Mouse (Mus musculus) liver, embryonic 14.5 days (tissue): ENCODE results near the gene Tal1. TPM values are rescaled to one million over a fixed set of nuclear protein-coding genes. Genes with fewer than 3 reads are reported as not detected.

ENCODE experiments used
- ATAC-seq: fragments of 200-750 bp; cut with Nextera tagmentation; 2 replicates; pipeline ENCODE4 v1.8.0; 2017; ENCODE audit warnings: moderate number of reproducible peaks, mild to moderate bottlenecking, moderate library complexity; ENCODE audit not compliant: insufficient read depth
- DNase-seq, 3 experiments: peaks; one replicate each; pipeline ENCODE4 v3.0.0-alpha.2; 2012 to 2013; ENCODE audit warnings: low read depth in 3 of 3, low spot score in 3 of 3
- H3K27ac ChIP-seq: fragments of 300-500 bp; sonication (generic); 2 replicates; pipeline ENCODE4 v1.5.1; 2014; ENCODE audit warnings: moderate library complexity, mild to moderate bottlenecking, control low read depth, inconsistent platforms
- H3K27me3 ChIP-seq: fragments of 300-500 bp; sonication (generic); 2 replicates; pipeline ENCODE4 v1.6.1; 2014; ENCODE audit warnings: mild to moderate bottlenecking, low read length, moderate library complexity; ENCODE audit not compliant: control insufficient read depth, insufficient read depth
- H3K36me3 ChIP-seq: fragments of 300-500 bp; sonication (generic); replicated peaks from 2 replicates; pipeline ENCODE4 v1.6.1; 2014; ENCODE audit warnings: low read depth; ENCODE audit not compliant: control insufficient read depth, insufficient read depth
- H3K4me1 ChIP-seq, 2 experiments: fragments of 200-500 bp in 1 of 2; fragments of 300-500 bp in 1 of 2; sonication (generic) in 1 of 2; replicated peaks; 2 replicates each; pipeline ENCODE4 v1.6.1; 2012 to 2014; ENCODE audit warnings: antibody characterized with exemption in 1 of 2, inconsistent platforms in 1 of 2, low read length in 1 of 2; ENCODE audit not compliant: control insufficient read depth in 2 of 2, insufficient read depth in 2 of 2
- H3K4me2 ChIP-seq: fragments of 300-500 bp; sonication (generic); 2 replicates; pipeline ENCODE4 v1.6.1; 2014; ENCODE audit warnings: low read depth, mild to moderate bottlenecking, control low read depth, moderate library complexity
- H3K4me3 ChIP-seq, 2 experiments: fragments of 200-500 bp in 1 of 2; fragments of 300-500 bp in 1 of 2; sonication (generic) in 1 of 2; 2 replicates each; pipeline ENCODE4 v1.5.1; 2012 to 2014; ENCODE audit warnings: low read depth in 2 of 2, low read length in 2 of 2, mild to moderate bottlenecking in 2 of 2, control low read depth in 1 of 2, inconsistent platforms in 1 of 2, moderate library complexity in 1 of 2; ENCODE audit not compliant: insufficient read depth in 1 of 2
- H3K9ac ChIP-seq: fragments of 300-500 bp; sonication (generic); replicated peaks from 2 replicates; pipeline ENCODE4 v1.6.1; 2014; ENCODE audit warnings: mild to moderate bottlenecking, control low read depth, moderate library complexity
- H3K9me3 ChIP-seq: fragments of 300-500 bp; sonication (generic); 2 replicates; pipeline ENCODE4 v1.6.1; 2016; ENCODE audit warnings: low read length, mixed read lengths; ENCODE audit not compliant: control insufficient read depth
- CTCF ChIP-seq: IDR thresholded peaks from 2 replicates; pipeline ENCODE4 v1.5.1; 2016; ENCODE audit warnings: antibody characterized with exemption, low read depth, control low read depth
- EP300 ChIP-seq: IDR thresholded peaks from 2 replicates; pipeline ENCODE4 v1.6.1; 2016; ENCODE audit warnings: antibody characterized with exemption, low read depth
- WGBS: fragments of 180-500 bp; shearing (Covaris S2); extraction: QIAGEN DNeasy Blood & Tissue Kit; methylation state at CpG from one replicate; pipeline ENCODE4 v1.1.7; 2014; ENCODE audit not compliant: insufficient replicate concordance; 5-methylcytosine and 5-hydroxymethylcytosine counted together
- polyA plus RNA-seq, 2 experiments: library from polyadenylated mRNA; depleted of rRNA in 1 of 2; stranded (reverse) in 1 of 2; unstranded in 1 of 2; fragments of >200 nt; fragmentation: Nextera tagmentation in 1 of 2; extraction: Ambion mirVana in 1 of 2; gene quantifications; 2 replicates each; pipeline versions ENCODE4 v1.2.1 to v1.2.3; 2012 to 2014

The Tal1 gene
- polyA plus RNA-seq, 2 experiments, result 55.6 to 74.7 TPM

- Histone ChIP-seq H3K27ac (peak overlapping the region; percentile 93), H3K4me3 (no peak overlapping the region), H3K9me3 (no peaks in the 10 kb centered on the region), H3K36me3 (peaks cover 2% of the 10 kb centered on the region), H3K27me3 (peaks cover 3% of the 10 kb centered on the region), H3K9ac (peak overlapping the region; percentile 100), H3K4me1 (peaks cover 45 to 46% of the 10 kb centered on the region in 2 experiments), H3K4me2 (peak overlapping the region; percentile 100)
- DNase-seq (no peak), ATAC-seq (no peak)
- no peak for TF ChIP-seq CTCF
- TF ChIP-seq EP300, result no peak
- 11% methylated on average over 2 of the region's 2 CpGs for WGBS
Measured at GRCm38 (mm10) chr4:115055044-115055443, 1.2 kb upstream of the Tal1 start.

GRCm38 (mm10) chr4:115055691-115056090 is 535 bp upstream of the Tal1 start:
- Histone ChIP-seq H3K27me3 (peaks cover 8% of the 10 kb centered on the region), H3K9ac (peak overlapping the region; percentile 100), H3K36me3 (peaks cover 8% of the 10 kb centered on the region), H3K4me1 (peaks cover 43 to 45% of the 10 kb centered on the region in 2 experiments), H3K4me2 (peak overlapping the region; percentile 100), H3K27ac (peak overlapping the region; percentile 93), H3K9me3 (no peaks in the 10 kb centered on the region), H3K4me3 (peak overlapping the region in 1 of 2 experiments; percentile 98; a peak in 2 of 4 replicates)
- ATAC-seq (no peak), DNase-seq (no peak)
- TF ChIP-seq CTCF, result no peak
- no peak for TF ChIP-seq EP300
- 43% methylated on average over 3 of the region's 3 CpGs for WGBS

DNA sequence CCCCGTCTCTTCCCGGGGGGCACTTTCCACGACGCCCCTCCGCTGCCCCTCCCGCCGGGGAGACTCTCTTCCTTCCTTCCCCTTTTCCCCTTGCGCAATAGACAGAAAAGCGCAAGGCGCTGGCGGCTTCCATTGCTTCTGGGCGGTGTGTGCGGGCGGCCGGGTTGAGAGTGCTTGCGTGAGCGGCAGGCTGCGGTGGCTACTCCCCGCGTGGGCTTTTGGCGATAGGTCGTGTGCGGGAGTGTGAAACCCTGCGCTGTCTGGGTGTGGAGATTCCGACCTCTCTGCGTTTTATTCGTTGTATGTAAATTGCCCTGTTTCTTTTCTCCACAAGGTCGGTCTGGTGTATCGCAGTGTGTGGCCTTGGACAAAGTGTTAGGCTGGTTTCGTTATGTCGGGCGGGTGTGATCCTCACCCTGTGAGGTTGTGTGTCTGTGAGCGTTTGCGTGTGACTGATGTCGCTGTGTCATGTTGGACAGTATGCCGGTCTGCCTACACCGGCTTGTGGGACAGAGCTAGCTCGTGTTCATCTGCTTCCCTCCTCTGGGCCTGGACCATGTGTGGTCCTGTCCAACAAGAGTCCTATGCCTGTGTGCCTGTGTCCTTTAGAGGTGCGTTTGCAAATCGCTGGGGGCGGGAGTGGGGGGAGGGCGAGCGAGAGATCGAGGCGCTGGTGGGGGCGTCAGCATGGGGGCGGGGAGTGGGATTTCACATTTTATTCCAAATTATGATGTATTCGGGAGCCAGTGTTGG is 871 bp downstream of the Tal1 start:
- H3K9me3 ChIP-seq, result no peaks in the 10 kb centered on the region
- H3K4me1 ChIP-seq, result peaks cover 34 to 36% of the 10 kb centered on the region in 2 experiments
- no peak for TF ChIP-seq CTCF
- no peak for TF ChIP-seq EP300
- peak; percentile 45 for ATAC-seq
- peaks cover 8% of the 10 kb centered on the region for H3K27me3 ChIP-seq
- H3K27ac ChIP-seq, result peak overlapping the region; percentile 93
- H3K9ac ChIP-seq, result peak overlapping the region; percentile 100
- peak overlapping the region; percentile 100 for H3K4me2 ChIP-seq
- no peak for DNase-seq
- peak overlapping the region; percentile 93 to 98 for H3K4me3 ChIP-seq
- peaks cover 14% of the 10 kb centered on the region for H3K36me3 ChIP-seq
- WGBS, result 1% methylated on average over 48 of the region's 48 CpGs

GRCm38 (mm10) chr4:115057674-115058316 is 1.6 kb downstream of the Tal1 start:
- TF ChIP-seq EP300, result no peak
- no peak for TF ChIP-seq CTCF
- peak overlapping the region; percentile 100 for H3K4me2 ChIP-seq
- peak overlapping the region; percentile 100 for H3K9ac ChIP-seq
- H3K4me1 ChIP-seq, result peaks cover 27 to 30% of the 10 kb centered on the region in 2 experiments
- no peaks in the 10 kb centered on the region for H3K9me3 ChIP-seq
- ATAC-seq (peak; percentile 6; the same call in 1 of the 2 replicates), DNase-seq (no peak)
- peaks cover 20% of the 10 kb centered on the region for H3K36me3 ChIP-seq
- peak overlapping the region; percentile 93 to 98 for H3K4me3 ChIP-seq
- peaks cover 12% of the 10 kb centered on the region for H3K27me3 ChIP-seq
- WGBS, result under 1% methylated on average over 33 of the region's 33 CpGs
- peak overlapping the region; percentile 93 for H3K27ac ChIP-seq

- Histone ChIP-seq H3K4me3 (peak overlapping the region; percentile 93 to 98), H3K27me3 (peaks cover 16% of the 10 kb centered on the region), H3K9ac (peak overlapping the region; percentile 100), H3K36me3 (peaks cover 26% of the 10 kb centered on the region), H3K4me1 (peaks cover 23 to 25% of the 10 kb centered on the region in 2 experiments), H3K27ac (peak overlapping the region; percentile 93), H3K4me2 (peak overlapping the region; percentile 100), H3K9me3 (no peaks in the 10 kb centered on the region)
- WGBS, result 0% methylated on average over 20 of the region's 20 CpGs
- no peak for ATAC-seq
- DNase-seq, result no peak
- no peak for TF ChIP-seq CTCF
- TF ChIP-seq EP300, result no peak
Measured at GRCm38 (mm10) chr4:115058317-115058761, 2.1 kb downstream of the Tal1 start.
